Mouse (Mus musculus) spleen, adult 10 weeks (tissue): ENCODE data around the gene Btbd35f16. TPM values are rescaled to one million over a fixed set of nuclear protein-coding genes. Genes with fewer than 3 reads are reported as not detected.

Experiments used
- polyA plus RNA-seq: library from polyadenylated mRNA; stranded (reverse); fragments of 350-450 nt; fragmentation: Illumina TruSeq; extraction: RNeasy Lipid Tissue Mini Kit (QIAGEN cat#74804); gene quantifications from one replicate; pipeline ENCODE4 v1.2.3, GENCODE M21; 2015; ENCODE audit warnings: low replicate concordance; ENCODE audit not compliant: insufficient read depth

The Btbd35f16 gene
- not detected for polyA plus RNA-seq

DNA sequence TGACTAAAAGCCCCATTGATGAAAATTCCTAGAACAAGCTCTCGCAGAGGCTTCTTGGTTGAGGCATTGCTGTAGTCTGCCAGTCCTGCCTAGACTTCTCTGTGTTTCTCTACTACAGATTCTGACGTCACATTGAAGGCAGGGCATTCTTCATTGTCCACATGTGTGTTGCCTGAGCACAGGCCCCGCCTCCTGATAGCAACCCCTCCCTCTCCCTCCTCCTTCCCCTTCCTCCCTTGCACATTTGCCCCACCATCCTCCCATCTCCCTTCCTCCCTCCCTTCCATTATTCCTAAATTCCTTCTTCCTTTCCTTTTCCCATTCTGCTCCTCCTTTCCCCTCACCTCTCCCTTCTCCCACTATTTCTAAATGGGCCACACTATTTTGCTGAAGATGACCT lies at the start of gene Btbd35f16:
TSS of gene Btbd35f16 (minus strand) at position 101 of the 400 bp plus-strand sequence.

Other genes with a start within 250 kb of the Btbd35f16 start
- not detected for gene Btbd35f10, start 204.1 kb downstream of the Btbd35f16 start, polyA plus RNA-seq
- gene Btbd35f3, start 80.7 kb upstream of the Btbd35f16 start, polyA plus RNA-seq, result not detected
- not detected for gene Btbd35f28, start 239.6 kb upstream of the Btbd35f16 start, polyA plus RNA-seq